In genomic region chr16:91086642-91087306, GRCm38 (mm10) we compare ENCODE assay signal across 15 mouse cellular contexts. TPM values are rescaled to one million over a fixed set of nuclear protein-coding genes. Genes with fewer than 3 reads are reported as not detected.
A peak's percentile ranks its signal among the peaks of the same experiment; 100 is the strongest.
DNase-seq lines count a peak whose midpoint lies in the region; ATAC-seq and TF ChIP-seq lines count a peak whose summit lies in the region.
"Had no signal": no experiment of that assay in that cellular context is flagged by ENCODE, and none has a peak within 500 bp of the region (broad histone marks: within the 10 kb centered on the region; RNA-seq: fewer than 3 reads in every experiment).

No protein-coding gene starts in this region.

- H3K4me1 ChIP-seq in intestine, embryonic 15.5 days (replicated peaks): no peaks in the 10 kb centered on the region
- no peaks in the 10 kb centered on the region for H3K4me1 ChIP-seq in intestine, postnatal 0 days (replicated peaks; ENCODE audit: control insufficient read depth, insufficient read depth, low read length)
- H3K4me1 ChIP-seq in liver, embryonic 11.5 days (replicated peaks; ENCODE audit: control insufficient read depth, insufficient read depth, low read length): peaks cover 16% of the 10 kb centered on the region
- H3K4me1 ChIP-seq in embryonic facial prominence, embryonic 10.5 days: peaks cover 4% of the 10 kb centered on the region; the same call in 1 of the 2 replicates

- peak; percentile 36 for DNase-seq in c-Kit-positive CD71-negative TER-119-negative erythroid progenitor cells, embryonic 14.5 days (ENCODE audit: low read depth)
- DNase-seq in liver, embryonic 11.5 days (ENCODE audit: low spot score): peak; percentile 51
- peak; percentile 52 to 66 for DNase-seq in spleen, postnatal 14 days (ENCODE audit: low spot score in 2 of 2)
- no peak for DNase-seq in adrenal gland, adult 8-10 months
- DNase-seq in testis, postnatal 10 days (ENCODE audit: low spot score): no peak
- DNase-seq in embryonic facial prominence, embryonic 10.5 days (ENCODE audit: low spot score): no peak
- DNase-seq: adrenal gland, postnatal 14 days; cerebellum, adult 11-12 months; gastrocnemius, adult 2 months; lung, adult 18-20 months had no signal

- no peaks in the 10 kb centered on the region for H3K9me3 ChIP-seq in intestine, embryonic 15.5 days
- no peaks in the 10 kb centered on the region for H3K9me3 ChIP-seq in intestine, postnatal 0 days (ENCODE audit: control insufficient read depth)
- H3K9me3 ChIP-seq in liver, embryonic 11.5 days (ENCODE audit: control insufficient read depth, low read length): no peaks in the 10 kb centered on the region
- H3K9me3 ChIP-seq in embryonic facial prominence, embryonic 10.5 days: no peaks in the 10 kb centered on the region

- H3K9ac ChIP-seq in intestine, embryonic 15.5 days: no peak overlapping the region
- H3K9ac ChIP-seq in intestine, postnatal 0 days (ENCODE audit: low read depth, low read length): no peak overlapping the region
- no peak overlapping the region for H3K9ac ChIP-seq in liver, embryonic 11.5 days (ENCODE audit: low read depth, low read length)

- WGBS in intestine, embryonic 15.5 days: 63% methylated on average over 4 of the region's 4 CpGs
- 50% methylated on average over 4 of the region's 4 CpGs for WGBS in intestine, postnatal 0 days
- 39% methylated on average over 4 of the region's 4 CpGs for WGBS in liver, embryonic 11.5 days
- WGBS in embryonic facial prominence, embryonic 10.5 days: 61% methylated on average over 4 of the region's 4 CpGs

- H3K4me2 ChIP-seq in intestine, embryonic 15.5 days (replicated peaks): no peak overlapping the region
- H3K4me2 ChIP-seq in intestine, postnatal 0 days (replicated peaks; ENCODE audit: low read depth): no peak overlapping the region
- peak overlapping the region; percentile 12; the same call in 1 of the 2 replicates for H3K4me2 ChIP-seq in liver, embryonic 11.5 days

- H3K36me3 ChIP-seq in intestine, embryonic 15.5 days: no peaks in the 10 kb centered on the region
- no peaks in the 10 kb centered on the region for H3K36me3 ChIP-seq in intestine, postnatal 0 days (ENCODE audit: control insufficient read depth, insufficient read depth)
- no peaks in the 10 kb centered on the region for H3K36me3 ChIP-seq in liver, embryonic 11.5 days (ENCODE audit: control insufficient read depth, insufficient read depth, low read length)
- no peaks in the 10 kb centered on the region for H3K36me3 ChIP-seq in embryonic facial prominence, embryonic 10.5 days (replicated peaks)

- no peak overlapping the region for H3K27ac ChIP-seq in intestine, embryonic 15.5 days
- H3K27ac ChIP-seq in intestine, postnatal 0 days (ENCODE audit: low read depth, low read length): no peak overlapping the region
- peak overlapping the region; percentile 91 for H3K27ac ChIP-seq in liver, embryonic 11.5 days (ENCODE audit: low read depth, low read length)
- no peak overlapping the region for H3K27ac ChIP-seq in embryonic facial prominence, embryonic 10.5 days (replicated peaks)
- H3K27ac ChIP-seq: gastrocnemius, adult 2 months; hindbrain, postnatal 0 days; kidney, postnatal 0 days had no signal

- ATAC-seq in intestine, embryonic 15.5 days: peak; percentile 82; the same call in 1 of the 2 replicates
- no peak for ATAC-seq in intestine, postnatal 0 days
- peak; percentile 99 for ATAC-seq in liver, embryonic 11.5 days (replicated peaks; ENCODE audit: low FRiP score)
- ATAC-seq: hindbrain, postnatal 0 days had no signal

- TF ChIP-seq CTCF in intestine, postnatal 0 days (IDR thresholded peaks at IDR 0.05; ENCODE audit: low read depth): no peak

- peaks cover 2% of the 10 kb centered on the region; the same call in 1 of the 2 replicates for H3K27me3 ChIP-seq in intestine, embryonic 15.5 days (replicated peaks)
- peaks cover 6% of the 10 kb centered on the region for H3K27me3 ChIP-seq in intestine, postnatal 0 days (replicated peaks; ENCODE audit: control insufficient read depth, insufficient read depth, low read length)
- H3K27me3 ChIP-seq in liver, embryonic 11.5 days (replicated peaks; ENCODE audit: control insufficient read depth, insufficient read depth, low read length): no peaks in the 10 kb centered on the region
- H3K27me3 ChIP-seq in embryonic facial prominence, embryonic 10.5 days (replicated peaks; ENCODE audit: low read depth, poor library complexity, severe bottlenecking): peaks cover 9% of the 10 kb centered on the region; the same call in 1 of the 2 replicates

- H3K4me3 ChIP-seq in intestine, embryonic 15.5 days (replicated peaks): no peak overlapping the region
- H3K4me3 ChIP-seq in intestine, postnatal 0 days (ENCODE audit: low read depth, low read length): no peak overlapping the region
- no peak overlapping the region for H3K4me3 ChIP-seq in liver, embryonic 11.5 days (ENCODE audit: low read depth, low read length)
- H3K4me3 ChIP-seq in embryonic facial prominence, embryonic 10.5 days: no peak overlapping the region
- H3K4me3 ChIP-seq: gastrocnemius, adult 2 months had no signal

RNA-seq across cellular contexts. Expression of gene 4932438H23Rik, which starts 8.1 kb away (rescaled TPM):
- polyA plus RNA-seq in intestine, embryonic 15.5 days (2015; fragmentation: Nextera tagmentation; extraction: Ambion mirVana): 0.26 and 0.53 TPM in 2 replicates
- polyA plus RNA-seq in intestine, postnatal 0 days (2015; fragmentation: Nextera tagmentation; extraction: Ambion mirVana): 0.34 and 0.44 TPM in 2 replicates
- not detected in 2 replicates for polyA plus RNA-seq in liver, embryonic 11.5 days (2014; fragmentation: Nextera tagmentation; extraction: Ambion mirVana)
- under 1 TPM in 2 of 4 experiments, not detected in 2; 0.17 to 0.32 TPM for total RNA-seq in adrenal gland, adult 8-10 months (2022)
- polyA plus RNA-seq in embryonic facial prominence, embryonic 10.5 days (2016; fragmentation: Nextera tagmentation; extraction: Ambion mirVana): 0.15 TPM in 1 of 2 replicates, not detected in the other
- total RNA-seq: adrenal gland, postnatal 14 days had no signal
- polyA plus RNA-seq: heart, embryonic 16.5 days had no signal

RNA-seq across cellular contexts. Expression of gene Paxbp1, which starts 42.4 kb away (rescaled TPM):
- 45.0 and 45.6 TPM in 2 replicates for polyA plus RNA-seq in intestine, embryonic 15.5 days (2015; fragmentation: Nextera tagmentation; extraction: Ambion mirVana)
- 17.3 and 19.1 TPM in 2 replicates for polyA plus RNA-seq in intestine, postnatal 0 days (2015; fragmentation: Nextera tagmentation; extraction: Ambion mirVana)
- polyA plus RNA-seq in liver, embryonic 11.5 days (2014; fragmentation: Nextera tagmentation; extraction: Ambion mirVana): 54.1 and 61.1 TPM in 2 replicates
- 10 to 100 TPM; 45.8 to 77.8 (median 53.7) TPM for total RNA-seq in adrenal gland, adult 8-10 months (2022)
- 66.9 and 79.2 TPM in 2 replicates for polyA plus RNA-seq in embryonic facial prominence, embryonic 10.5 days (2016; fragmentation: Nextera tagmentation; extraction: Ambion mirVana)

Comparison
In these comparisons a context has a peak if more than half of its experiments do, and no peak if none do; other contexts are left out.
1. DNase-seq: peak in c-Kit-positive CD71-negative TER-119-negative erythroid progenitor cells, embryonic 14.5 days (single experiment), liver, embryonic 11.5 days (single experiment) and spleen, postnatal 14 days (2 of 2); none in adrenal gland, adult 8-10 months (single experiment), testis, postnatal 10 days (single experiment) and embryonic facial prominence, embryonic 10.5 days (single experiment).